Mouse (Mus musculus) fat pad, adult 2 months (tissue): ENCODE measurements around the gene Slc22a22.

ENCODE experiments used
- DNase-seq: peaks from one replicate; pipeline ENCODE4 v3.0.0-alpha.2; 2011; ENCODE audit warnings: low read depth, low spot score; ENCODE audit errors: extremely low read depth

The Slc22a22 gene

DNA sequence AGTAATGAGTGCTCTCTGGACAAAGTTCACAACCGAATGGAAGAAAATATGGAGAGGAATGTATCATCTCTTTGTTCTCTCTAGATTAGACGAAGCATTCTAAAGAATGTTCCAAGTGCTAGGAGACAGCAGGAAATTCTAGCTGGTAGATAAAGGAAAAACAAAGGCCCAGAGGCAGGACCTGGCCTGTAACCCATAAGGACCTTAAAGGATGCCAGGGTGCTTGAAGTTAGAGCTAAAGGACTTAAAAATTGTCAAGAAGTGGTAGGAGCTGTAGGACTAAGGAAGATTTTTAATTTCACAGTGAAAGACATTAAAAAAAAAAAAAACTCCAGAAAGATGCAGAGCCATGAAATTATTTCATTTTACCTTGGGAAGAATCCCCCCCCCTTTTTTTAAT, at the start of gene Slc22a22:
TSS of gene Slc22a22 (minus strand) at position 101 of the 400 bp plus-strand sequence.
- DNase-seq = no peak

DNA sequence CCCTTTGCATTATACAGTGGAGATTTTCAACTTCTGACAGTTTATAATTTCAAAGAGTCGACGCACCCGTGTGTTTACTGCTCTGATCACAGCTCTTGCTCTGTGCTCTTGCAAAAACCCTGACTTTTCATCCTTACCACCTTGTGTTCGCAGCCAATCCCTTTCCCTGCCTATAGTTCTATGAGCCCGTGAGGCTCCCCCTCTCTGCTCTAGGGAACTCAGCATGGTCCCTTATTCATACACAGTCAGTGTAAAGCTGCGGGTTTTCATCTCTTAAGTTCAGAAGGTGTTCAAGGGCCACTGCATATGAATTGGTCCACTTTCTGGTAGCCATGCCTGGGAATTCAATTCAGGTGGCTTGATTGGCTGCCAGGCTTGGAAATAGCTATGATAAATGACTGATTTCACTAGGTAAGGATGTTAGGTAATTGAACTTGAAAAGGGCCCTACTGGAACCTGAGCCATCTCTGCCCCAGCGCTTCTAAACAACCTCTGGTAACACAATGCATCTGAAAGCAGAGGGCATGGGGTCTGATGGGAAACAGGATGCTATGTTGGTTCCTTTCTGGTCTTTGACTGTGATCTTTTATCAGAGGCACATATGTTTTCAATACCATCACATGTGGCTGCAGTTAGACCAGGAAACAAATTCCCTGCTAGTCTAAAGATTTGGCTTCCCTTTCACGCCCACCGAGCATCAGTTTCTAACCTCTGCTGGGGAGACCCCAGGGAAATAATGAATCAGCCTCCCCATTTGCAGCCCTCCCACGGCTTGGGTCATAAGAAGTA, 46.3 kb upstream of the Slc22a22 start:
- no peak for DNase-seq

DNA sequence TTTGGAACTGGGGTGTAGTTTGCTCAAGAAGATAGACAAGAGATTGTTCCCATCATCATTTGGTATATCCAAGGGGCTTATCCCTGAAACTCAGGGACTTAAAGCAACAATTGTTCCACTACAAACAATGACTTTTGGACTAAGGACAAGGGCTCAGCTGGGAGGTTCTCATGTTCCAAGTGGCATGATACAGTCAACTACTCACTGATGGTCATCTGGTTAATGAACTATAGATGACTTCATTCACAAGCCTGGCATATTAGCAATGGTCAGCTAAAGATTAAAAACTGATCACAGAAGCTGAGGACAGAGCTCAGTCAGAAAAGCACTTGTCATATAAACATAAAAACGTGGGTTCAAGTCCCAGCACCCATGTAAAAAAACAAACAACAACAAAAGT, 44.7 kb upstream of the Slc22a22 start:
- DNase-seq = no peak

DNA sequence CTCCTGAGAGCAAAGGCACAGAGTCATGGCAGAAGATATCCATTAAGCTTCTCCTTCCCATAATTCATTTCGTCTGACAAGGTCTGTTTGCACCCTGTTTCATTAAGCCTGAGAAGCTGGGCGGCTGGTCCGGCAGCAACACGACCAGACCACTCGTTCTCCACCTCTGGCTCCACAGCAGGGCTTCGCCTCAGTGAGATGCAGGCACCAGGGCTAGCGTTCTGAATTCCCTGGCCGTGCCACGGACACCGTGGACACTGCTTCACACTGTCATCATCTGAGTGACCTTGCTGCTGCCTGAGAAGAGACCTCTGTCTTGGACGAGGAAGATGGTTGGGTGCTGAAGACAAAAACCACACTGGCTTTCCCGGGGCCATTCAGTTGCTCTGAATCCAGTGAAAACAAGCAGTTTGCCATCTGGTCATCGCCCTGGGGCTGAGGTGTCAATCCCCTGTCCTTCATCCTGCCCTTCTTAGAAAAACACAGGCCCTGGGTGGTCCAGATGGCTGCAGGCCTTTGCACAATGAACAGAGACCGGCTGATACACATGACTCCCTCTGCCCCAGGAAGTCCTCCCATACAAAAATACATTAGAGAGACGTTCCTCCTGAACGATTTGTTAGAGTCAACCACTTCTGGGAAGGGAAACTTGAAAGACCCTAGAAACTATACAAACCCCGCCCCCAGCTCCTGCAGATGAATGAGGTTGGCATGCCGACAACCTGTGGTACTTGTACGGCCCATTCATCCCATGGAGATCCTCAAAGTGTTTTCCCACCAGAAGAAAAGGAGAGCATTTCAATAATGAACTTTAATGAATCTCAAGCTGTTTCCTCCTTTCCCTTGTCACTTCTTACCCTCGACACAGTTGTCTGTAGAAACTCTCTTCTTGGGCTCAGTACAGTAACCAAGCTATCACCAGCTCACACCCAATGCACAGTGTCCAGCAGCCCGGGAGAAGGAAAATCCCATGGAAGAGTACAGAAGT, 32.1 kb upstream of the Slc22a22 start:
- DNase-seq = no peak

DNA sequence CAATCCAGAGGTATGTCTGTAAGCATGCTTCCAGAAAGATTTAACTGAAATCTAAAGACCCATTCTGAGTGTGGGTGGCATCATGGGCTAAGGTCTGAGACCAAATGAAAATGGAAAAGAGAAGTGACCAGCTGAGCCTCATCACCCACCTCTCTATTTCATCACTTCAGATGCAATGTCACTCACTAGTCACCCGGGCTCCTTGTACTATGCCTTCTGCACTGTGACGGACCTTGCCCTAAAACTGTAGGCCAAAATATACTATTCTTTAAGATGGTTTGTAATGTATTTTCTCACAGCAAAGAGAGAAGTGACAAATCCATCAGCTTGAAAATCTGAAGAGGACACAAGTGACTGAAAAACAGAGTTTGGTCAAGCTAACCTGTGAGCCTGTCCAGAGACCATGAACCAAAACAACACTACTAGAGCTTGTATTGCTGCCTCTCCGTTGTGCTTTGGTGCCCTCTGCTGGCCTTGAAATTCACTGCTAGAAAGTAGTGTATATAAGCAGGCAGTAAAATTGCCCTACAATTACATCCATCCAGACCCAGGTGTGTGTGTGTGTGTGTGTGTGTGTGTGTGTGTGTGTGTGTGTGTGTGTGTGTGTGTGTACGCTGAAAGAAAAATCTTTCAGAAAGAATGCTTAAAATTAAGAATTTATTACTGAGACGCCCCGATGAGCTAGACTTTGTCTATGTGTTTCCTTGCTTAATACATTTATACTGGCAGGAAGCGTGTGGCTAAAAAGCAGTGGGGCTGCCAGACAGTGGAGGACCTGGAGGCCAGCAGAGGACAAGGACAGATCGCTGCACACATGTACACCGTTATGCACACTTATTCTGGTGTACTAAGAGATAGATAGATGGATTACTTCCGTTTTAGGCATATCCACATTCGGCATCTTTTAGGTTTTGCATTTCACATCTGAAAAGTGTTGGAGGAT, 31.1 kb upstream of the Slc22a22 start:
- no peak for DNase-seq

DNA sequence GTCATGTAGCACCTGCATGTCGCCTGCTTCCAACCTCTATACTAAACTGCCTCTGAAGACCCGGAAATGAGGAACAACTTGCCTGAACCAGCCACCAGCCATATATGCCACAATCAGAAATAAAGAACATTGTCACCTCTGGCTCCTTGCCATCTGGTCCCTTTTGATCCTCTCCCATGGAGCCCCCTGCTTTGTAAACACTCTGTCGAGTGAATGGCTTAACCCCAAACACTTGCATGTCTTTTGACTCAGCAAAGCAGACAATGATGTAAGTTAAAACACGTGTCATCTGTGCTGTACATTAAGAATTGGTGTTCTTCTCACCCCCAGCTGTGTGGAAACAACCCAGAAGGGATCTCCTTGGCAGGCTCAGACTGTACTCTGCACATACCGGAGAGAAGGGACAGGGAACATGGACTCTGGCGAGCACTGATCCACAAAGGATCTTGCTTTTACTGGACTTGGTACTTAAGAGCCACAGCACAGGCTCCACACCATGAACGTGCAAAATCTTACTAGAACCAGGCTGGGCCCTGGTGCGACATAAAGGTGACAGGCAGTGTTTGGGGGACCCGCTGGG, 26.8 kb upstream of the Slc22a22 start:
- no peak for DNase-seq

DNA sequence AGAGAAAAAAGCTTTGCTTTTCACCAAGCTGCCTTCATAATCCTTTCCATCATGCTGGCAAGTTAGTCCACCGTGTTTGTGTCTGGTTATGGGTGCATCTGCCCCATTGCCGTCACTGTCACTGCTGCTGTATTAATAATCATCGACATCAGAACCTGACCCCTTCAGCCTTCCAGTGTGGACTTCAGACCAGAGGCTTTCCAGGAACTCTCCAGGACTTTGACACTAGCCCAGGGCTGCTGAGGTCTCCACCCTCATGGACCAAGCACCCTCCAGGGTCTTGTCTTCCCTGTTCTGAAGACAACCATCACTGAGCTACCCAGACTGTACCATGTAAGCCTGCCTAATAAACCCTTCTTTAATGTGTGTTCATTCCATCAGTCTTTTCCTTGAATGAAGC, 26.2 kb upstream of the Slc22a22 start:
- DNase-seq = no peak

DNA sequence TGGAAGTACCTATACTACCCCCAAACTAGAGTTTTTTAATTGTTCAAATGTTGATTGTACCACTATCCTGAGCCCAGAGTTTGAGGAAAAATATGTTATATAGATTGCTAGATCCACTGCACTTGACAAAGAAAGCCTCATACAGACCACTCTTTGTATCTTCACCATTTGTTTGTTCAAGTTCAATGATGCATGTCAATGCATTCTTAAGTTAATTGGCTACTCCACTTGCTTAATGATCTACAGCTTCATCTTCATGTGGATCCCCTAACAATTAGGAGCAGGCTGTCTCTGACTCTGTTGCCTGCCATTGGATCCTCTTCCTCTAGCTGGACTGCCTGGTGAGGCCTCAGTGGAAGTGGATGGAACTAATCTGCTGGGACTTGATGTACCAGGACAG, 24.1 kb upstream of the Slc22a22 start:
- no peak for DNase-seq

DNA sequence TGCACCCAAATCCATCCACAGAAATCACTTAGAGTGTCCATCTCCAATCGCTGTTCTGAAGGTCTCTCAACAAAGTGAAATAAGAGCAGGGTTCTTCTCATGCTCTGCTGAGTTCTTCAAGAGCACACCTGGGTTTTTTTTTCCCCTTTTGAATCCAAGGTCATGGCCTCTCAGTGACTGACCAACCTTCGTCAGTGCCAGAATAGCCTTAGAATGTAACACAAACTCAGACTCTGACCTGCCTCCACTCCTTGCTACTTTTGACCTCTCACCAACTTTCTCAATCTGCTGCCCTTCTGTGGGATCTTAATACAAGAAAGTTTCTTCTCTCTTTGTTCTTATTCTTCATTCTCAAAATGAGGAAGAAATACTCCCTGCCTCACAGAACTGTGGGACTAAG, 18.7 kb upstream of the Slc22a22 start:
- DNase-seq = no peak

DNA sequence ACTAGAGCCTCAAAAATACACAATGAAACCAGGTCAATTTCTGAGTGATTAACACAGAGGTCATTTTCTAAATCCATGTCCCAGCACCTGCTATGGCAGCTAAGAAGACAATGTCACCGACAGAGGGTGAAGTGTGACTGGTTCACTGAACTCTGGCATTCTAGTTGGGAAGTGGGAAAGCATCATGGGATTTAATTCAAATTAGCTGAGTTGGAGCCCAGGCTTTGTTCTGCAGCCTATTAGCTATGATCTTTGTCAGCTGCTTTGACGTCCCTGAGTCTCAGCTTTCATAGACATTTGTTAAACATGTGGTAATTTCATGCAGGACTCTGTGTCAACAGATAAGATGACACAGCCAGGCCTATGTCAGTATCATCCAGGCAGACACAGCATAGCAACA, 5.1 kb upstream of the Slc22a22 start:
- DNase-seq = no peak

DNA sequence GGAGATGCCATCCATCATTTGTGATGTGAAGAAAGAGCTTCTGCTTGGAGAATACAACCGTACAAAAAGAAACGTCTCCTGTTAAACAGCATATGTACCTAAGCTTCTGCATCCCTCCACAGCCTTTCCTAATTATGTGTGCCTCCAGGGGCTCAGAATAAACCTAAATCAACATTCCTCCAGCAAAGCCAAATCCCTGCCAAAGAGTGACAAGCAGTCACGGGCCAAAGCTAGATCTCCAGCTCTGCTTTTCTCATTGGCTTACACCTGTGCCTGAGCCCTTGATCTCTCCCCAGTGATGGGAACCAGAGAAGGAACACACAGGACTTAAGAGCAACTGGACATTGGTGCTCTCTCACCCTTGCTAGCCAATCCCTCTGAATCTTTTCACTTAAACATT, 5.8 kb downstream of the Slc22a22 start:
- no peak for DNase-seq

DNA sequence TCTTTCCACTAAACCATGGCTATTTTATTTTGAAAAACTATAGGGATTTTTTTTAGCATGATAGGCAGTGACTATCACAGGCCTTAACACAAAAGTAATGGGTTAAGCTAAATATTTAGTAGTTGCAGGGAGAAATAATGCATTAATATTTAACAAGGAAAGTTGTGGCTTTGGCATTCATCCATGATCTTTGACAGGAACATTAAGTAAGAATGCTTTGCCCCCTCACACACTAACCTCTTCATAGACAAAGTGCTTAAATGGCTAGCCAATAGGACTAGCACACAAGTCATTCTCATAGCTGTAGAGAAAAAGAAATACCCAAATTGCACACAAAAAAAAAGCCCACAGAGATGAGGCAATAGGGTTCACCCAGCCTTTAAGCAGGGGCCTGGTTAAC, 11.4 kb downstream of the Slc22a22 start:
- no peak for DNase-seq

DNA sequence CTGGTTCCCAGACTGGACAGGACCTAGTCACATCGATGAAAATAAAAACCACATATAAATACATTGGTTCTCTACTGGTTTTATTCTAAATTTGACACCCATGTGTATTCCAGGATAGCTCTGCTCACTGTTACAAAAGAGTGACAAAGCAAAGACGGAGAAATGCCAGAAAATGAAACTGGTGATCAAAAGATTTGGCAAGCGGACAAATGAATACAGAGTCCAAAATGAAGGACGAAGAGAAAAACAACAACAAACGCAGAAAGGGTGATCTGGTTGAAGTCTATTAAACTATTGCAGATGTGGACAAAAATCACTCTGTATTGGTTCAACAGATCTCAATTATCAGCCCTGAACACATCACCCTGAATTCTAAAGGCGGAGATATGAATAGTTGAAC, 12.4 kb downstream of the Slc22a22 start:
- no peak for DNase-seq

DNA sequence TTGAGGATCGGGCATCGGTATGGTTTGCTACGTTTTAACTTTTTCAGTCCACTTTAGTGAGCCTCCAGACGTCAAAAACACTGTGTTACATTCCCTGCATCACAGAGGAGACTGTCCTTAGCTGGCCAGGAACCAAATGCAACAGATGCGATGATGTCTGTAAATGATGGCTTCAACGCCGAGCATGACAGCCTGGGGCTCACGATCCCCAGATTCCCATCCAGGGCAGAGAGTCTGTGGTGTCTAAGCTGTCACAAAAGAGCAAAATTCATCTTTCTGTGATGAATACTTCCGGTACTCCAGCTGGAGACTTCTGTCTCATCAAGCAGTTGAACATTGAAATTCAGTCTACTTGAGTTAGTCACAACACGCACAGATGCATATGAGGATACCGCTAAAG, 13.4 kb downstream of the Slc22a22 start:
- no peak for DNase-seq

DNA sequence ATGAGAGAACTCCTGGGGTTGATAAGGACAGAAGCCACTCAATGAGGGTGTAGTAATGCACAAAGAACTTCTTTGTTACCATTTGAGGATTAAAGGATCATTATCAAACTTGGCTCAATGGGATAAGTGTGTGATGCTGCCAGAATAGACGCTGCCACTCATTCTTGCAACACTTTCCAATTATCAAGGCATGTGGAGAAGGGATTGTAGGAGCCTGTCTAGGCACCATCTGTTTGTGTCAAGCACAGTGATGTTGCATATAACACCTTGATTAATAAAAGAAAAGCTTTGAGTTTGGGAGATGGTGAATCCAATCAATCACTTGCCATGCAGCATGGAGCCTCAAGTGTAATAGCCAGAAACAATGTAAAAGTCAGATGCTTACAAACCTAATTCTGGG, 16.1 kb downstream of the Slc22a22 start:
- peak; percentile 13 for DNase-seq

DNA sequence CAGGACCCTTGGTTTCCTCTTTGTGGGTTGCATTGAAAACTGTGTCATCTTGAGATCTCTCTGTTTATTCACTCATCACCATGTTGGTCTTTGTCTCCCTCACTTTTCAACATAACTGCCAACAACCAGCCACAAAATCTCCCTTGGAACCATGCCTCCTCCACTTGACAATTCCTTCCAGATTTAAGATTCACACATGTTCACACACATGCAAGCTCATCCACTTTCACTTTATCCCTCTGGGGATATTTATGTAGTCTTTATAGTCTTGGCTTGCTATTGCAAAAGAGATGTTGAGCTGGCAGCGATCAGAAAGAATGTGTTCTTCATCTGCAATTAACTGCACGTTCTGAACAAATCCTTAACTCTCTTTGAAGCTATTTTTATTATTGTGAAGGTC, 20.1 kb downstream of the Slc22a22 start:
- peak; percentile 67 for DNase-seq

DNA sequence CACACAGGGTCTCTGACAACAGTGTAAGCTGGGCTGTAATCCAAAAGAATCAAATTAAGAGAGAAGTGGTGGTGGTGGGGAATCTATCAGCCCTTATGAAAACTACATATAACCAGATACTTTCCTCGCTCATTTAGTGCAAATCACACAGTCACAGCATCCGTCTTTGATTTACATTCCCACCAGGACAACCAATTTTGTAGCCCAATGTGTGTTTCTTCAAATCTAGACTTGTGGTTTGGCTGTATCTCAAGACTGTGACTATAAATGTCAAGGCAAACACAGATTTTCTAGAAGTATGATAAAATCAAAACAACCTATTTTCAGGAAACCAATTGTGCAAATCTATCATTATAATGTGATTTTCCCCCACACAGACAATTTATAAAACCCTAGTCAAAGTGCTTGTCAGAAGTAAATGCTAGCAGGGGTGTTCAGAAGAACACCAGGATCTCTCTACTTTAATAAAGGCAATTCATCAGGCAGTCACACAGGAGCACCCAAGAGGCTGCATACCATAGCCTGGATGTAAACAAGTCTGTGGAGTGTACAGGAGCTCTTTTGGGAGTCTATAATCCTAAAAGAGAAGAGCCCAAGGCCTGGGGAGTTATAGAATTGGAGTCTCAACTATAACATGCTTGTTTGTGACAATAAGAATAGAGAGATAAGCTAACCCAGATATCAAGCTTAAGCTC, 42.6 kb downstream of the Slc22a22 start:
- no peak for DNase-seq

DNA sequence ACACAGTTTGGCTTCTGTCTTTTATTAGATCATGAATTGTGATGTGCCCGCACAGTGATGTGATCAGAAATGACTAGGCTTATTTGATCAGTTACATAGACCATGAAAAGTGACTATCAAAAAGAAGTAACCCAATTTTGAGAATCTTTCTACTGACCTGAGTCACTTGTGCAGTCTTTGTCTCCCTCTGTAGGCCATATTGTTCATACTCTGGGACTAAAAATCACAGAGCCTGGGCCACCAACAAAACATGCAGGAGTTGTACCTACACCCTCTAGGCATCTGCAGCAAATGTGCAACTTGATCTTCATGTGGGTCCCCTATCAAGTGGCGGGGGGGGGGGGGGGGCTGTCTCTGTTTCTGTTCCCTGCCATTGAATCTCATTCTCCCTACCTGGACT, 68.9 kb downstream of the Slc22a22 start:
- DNase-seq = no peak

DNA sequence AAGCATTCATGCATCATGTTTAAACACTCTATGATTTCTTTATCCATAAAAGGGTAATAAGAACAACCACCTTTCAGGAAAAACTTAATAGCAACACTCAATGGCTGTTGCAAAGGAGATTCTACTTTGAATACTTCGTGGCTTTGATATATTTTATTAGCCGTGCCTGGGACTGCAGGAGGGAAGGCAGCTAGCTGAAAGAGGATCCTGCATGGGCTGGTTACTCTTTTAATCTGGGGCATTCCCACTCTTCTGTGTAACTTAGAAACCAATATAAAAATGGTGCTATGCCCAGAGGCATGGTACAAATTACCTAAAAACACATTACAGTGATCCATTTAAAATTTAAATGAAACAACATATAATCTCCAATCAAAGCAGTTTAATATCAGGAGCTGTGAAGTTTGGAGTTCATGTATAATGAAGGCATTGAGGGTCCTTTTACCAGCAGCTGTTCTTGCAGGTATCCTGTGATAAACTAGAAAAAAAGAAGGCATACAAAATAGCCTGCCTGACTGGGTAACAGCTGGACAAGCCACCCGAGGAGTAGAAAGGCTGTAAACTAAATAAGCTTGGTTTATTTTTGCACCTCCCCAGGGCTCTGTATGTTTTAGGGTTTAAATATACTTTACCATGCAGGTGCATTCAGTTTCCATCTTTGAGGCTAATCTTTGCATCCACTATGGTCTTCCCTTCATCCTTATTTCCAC, 78.8 kb downstream of the Slc22a22 start:
- no peak for DNase-seq
